Mouse (Mus musculus) right cerebral cortex, adult 18-20 months (tissue): ENCODE results near the gene Kin.

Experiments
- DNase-seq: peaks from one replicate; pipeline ENCODE4 v3.0.0; 2022; ENCODE audit warnings: mixed read lengths

Kin gene

GRCm38 (mm10) chr2:10119276-10119675, 38.9 kb downstream of the Kin start:
- DNase-seq: no peak

- DNase-seq: no peak
Measured at GRCm38 (mm10) chr2:10121826-10122225, 41.4 kb downstream of the Kin start.

- no peak for DNase-seq
Measured at GRCm38 (mm10) chr2:10126122-10126521, 45.7 kb downstream of the Kin start.

GRCm38 (mm10) chr2:10127471-10127870, 47.1 kb downstream of the Kin start:
- no peak for DNase-seq

GRCm38 (mm10) chr2:10128571-10128970, 48.2 kb downstream of the Kin start:
- no peak for DNase-seq

GRCm38 (mm10) chr2:10130341-10130990, 50.1 kb downstream of the Kin start:
- peak; percentile 58 for DNase-seq

GRCm38 (mm10) chr2:10131296-10131695, 50.9 kb downstream of the Kin start, which contains the start of gene Itih2:
Gene Itih2, minus strand, starts transcription at chr2:10131396.
- DNase-seq: no peak

- DNase-seq: no peak
Measured at GRCm38 (mm10) chr2:10132128-10132527, 51.7 kb downstream of the Kin start.

GRCm38 (mm10) chr2:10133941-10134340, 53.5 kb downstream of the Kin start:
- DNase-seq: no peak

- DNase-seq: no peak
Measured at GRCm38 (mm10) chr2:10137320-10137719, 56.9 kb downstream of the Kin start.

GRCm38 (mm10) chr2:10140456-10140855, 60.1 kb downstream of the Kin start:
- no peak for DNase-seq
